Mouse (Mus musculus) G1E (cell line): ENCODE results near the gene Cdh24. TPM values are rescaled to one million over a fixed set of nuclear protein-coding genes. Genes with fewer than 3 reads are reported as not detected.
A peak's percentile ranks its signal among the peaks of the same experiment; 100 is the strongest.

ENCODE experiments used
- ATAC-seq: 2 replicates; pipeline ENCODE4 v1.8.0; 2016; ENCODE audit warnings: mild to moderate bottlenecking; ENCODE audit not compliant: insufficient number of reproducible peaks, poor library complexity, low FRiP score, severe bottlenecking; ENCODE audit errors: extremely low read depth
- DNase-seq: peaks from one replicate; pipeline ENCODE4 v3.0.0; 2012; ENCODE audit warnings: low spot score
- H3K27me3 ChIP-seq: 2 replicates; pipeline ENCODE4 v1.6.1; 2012; ENCODE audit warnings: mild to moderate bottlenecking, low read length, inconsistent platforms; ENCODE audit not compliant: insufficient read depth
- H3K36me3 ChIP-seq: replicated peaks from 2 replicates; pipeline ENCODE3; 2012; ENCODE audit warnings: mild to moderate bottlenecking, inconsistent platforms
- H3K4me1 ChIP-seq: 2 replicates; pipeline ENCODE4 v1.6.1; 2012; ENCODE audit warnings: low read depth, low read length, inconsistent platforms, mixed read lengths; ENCODE audit not compliant: insufficient read depth
- H3K4me3 ChIP-seq: 2 replicates; pipeline ENCODE4 v1.5.1; 2012; ENCODE audit warnings: low read depth, mild to moderate bottlenecking, inconsistent platforms, low read length, moderate library complexity, mixed read lengths
- H3K9me3 ChIP-seq: replicated peaks from 2 replicates; pipeline ENCODE4 v1.6.1; 2012; ENCODE audit warnings: inconsistent platforms
- CTCF ChIP-seq: IDR thresholded peaks from 2 replicates; pipeline ENCODE4 v1.5.1; 2012; ENCODE audit warnings: low read depth, low read length, inconsistent platforms, mixed read lengths
- GATA1 ChIP-seq: IDR thresholded peaks from 2 replicates; pipeline ENCODE4 v1.6.1; 2012; ENCODE audit warnings: borderline replicate concordance, low read length, inconsistent platforms, mixed read lengths
- GATA2 ChIP-seq: IDR thresholded peaks from 2 replicates; pipeline ENCODE4 v1.6.1; 2012; ENCODE audit warnings: low read depth, low read length, inconsistent platforms, borderline replicate concordance
- POLR2AphosphoS5 ChIP-seq: IDR thresholded peaks from 2 replicates; pipeline ENCODE4 v1.6.1; 2012; ENCODE audit warnings: low read depth, low read length, inconsistent platforms; ENCODE audit not compliant: insufficient replicate concordance
- TAL1 ChIP-seq: conservative IDR thresholded peaks from 2 replicates; pipeline ENCODE4 v1.6.1; 2012; ENCODE audit warnings: low read depth, low read length, inconsistent platforms, mixed read lengths
- polyA plus RNA-seq: library from polyadenylated mRNA; stranded (reverse); fragments of >175 nt; gene quantifications from 2 replicates; pipeline ENCODE4 v1.2.3, GENCODE M21; 2012
- total RNA-seq, 2 experiments: library from RNA; stranded (forward) in 1 of 2; stranded (reverse) in 1 of 2; fragments of 200-1000 nt in 1 of 2; fragments of >200 nt in 1 of 2; fragmentation: Nextera tagmentation in 1 of 2; gene quantifications; 2 replicates each; pipeline ENCODE4 v1.2.3; 2014 to 2017

The Cdh24 gene
- 0.68 and 0.73 TPM in 2 replicates for total RNA-seq (2014; fragmentation: Nextera tagmentation)
- 0.11 and 0.35 TPM in 2 replicates for total RNA-seq (2017)
- polyA plus RNA-seq: 1.5 and 1.8 TPM in 2 replicates

- Histone ChIP-seq H3K4me1 (peaks cover 57% of the 10 kb centered on the region), H3K27me3 (peaks cover 20% of the 10 kb centered on the region), H3K36me3 (peaks cover 80% of the 10 kb centered on the region), H3K9me3 (no peaks in the 10 kb centered on the region), H3K4me3 (peak within 1 kb of the TSS; percentile 74)
- DNase-seq (peak; percentile 81), ATAC-seq (peak; percentile 67; the same call in 1 of the 2 replicates)
- TF ChIP-seq POLR2AphosphoS5: no peak
- no peak for TF ChIP-seq TAL1
- peak; percentile 80 for TF ChIP-seq CTCF
- no peak for TF ChIP-seq GATA2
- no peak for TF ChIP-seq GATA1
Measured at GRCm38 (mm10) chr14:54641305-54641969, at the start of gene Cdh24. Cdh24 (minus strand) TSS chr14:54641364.

GRCm38 (mm10) chr14:54687251-54687650, 46.1 kb upstream of the Cdh24 start:
- H3K36me3 ChIP-seq: peaks cover 52% of the 10 kb centered on the region
- DNase-seq (no peak), ATAC-seq (no peak)
- H3K4me3 ChIP-seq: peak overlapping the region; percentile 97
- no peak for TF ChIP-seq CTCF
- no peak for TF ChIP-seq GATA1
- no peak for TF ChIP-seq GATA2
- TF ChIP-seq TAL1: no peak
- TF ChIP-seq POLR2AphosphoS5: no peak
- H3K27me3 ChIP-seq: no peaks in the 10 kb centered on the region
- peaks cover 38% of the 10 kb centered on the region for H3K4me1 ChIP-seq
- no peaks in the 10 kb centered on the region for H3K9me3 ChIP-seq

GRCm38 (mm10) chr14:54686522-54687143, 45.5 kb upstream of the Cdh24 start, which contains the start of gene Acin1:
Acin1 (minus strand) TSS chr14:54686931.
- Histone ChIP-seq H3K36me3 (peaks cover 58% of the 10 kb centered on the region), H3K27me3 (no peaks in the 10 kb centered on the region), H3K4me3 (peak within 1 kb of the TSS; percentile 97), H3K9me3 (no peaks in the 10 kb centered on the region), H3K4me1 (peaks cover 40% of the 10 kb centered on the region)
- peak; percentile 90 for DNase-seq
- ATAC-seq: peak; percentile 87
- no peak for TF ChIP-seq GATA1
- no peak for TF ChIP-seq GATA2

GRCm38 (mm10) chr14:54686063-54686521, 44.9 kb upstream of the Cdh24 start, which contains the start of gene 1700123O20Rik:
1700123O20Rik (plus strand) TSS chr14:54686216.
- Histone ChIP-seq H3K27me3 (no peaks in the 10 kb centered on the region), H3K4me1 (peaks cover 40% of the 10 kb centered on the region), H3K4me3 (peak within 1 kb of the TSS; percentile 97), H3K36me3 (peaks cover 57% of the 10 kb centered on the region), H3K9me3 (no peaks in the 10 kb centered on the region)
- ATAC-seq (peak; percentile 24), DNase-seq (peak; percentile 75)
- TF ChIP-seq POLR2AphosphoS5 (no peak), GATA1 (no peak), TAL1 (no peak), CTCF (no peak), GATA2 (no peak)

GRCm38 (mm10) chr14:54685471-54685870, 44.3 kb upstream of the Cdh24 start:
- peak; percentile 14 for DNase-seq
- no peak for ATAC-seq
- Histone ChIP-seq H3K9me3 (no peaks in the 10 kb centered on the region), H3K36me3 (peaks cover 55% of the 10 kb centered on the region), H3K4me1 (peaks cover 40% of the 10 kb centered on the region), H3K27me3 (no peaks in the 10 kb centered on the region), H3K4me3 (peak overlapping the region; percentile 97)
- TF ChIP-seq GATA2 (no peak), GATA1 (no peak), TAL1 (no peak), CTCF (no peak), POLR2AphosphoS5 (no peak)

- Histone ChIP-seq H3K4me1 (peaks cover 24% of the 10 kb centered on the region), H3K36me3 (peaks cover 58% of the 10 kb centered on the region), H3K9me3 (no peaks in the 10 kb centered on the region), H3K27me3 (no peaks in the 10 kb centered on the region), H3K4me3 (no peak overlapping the region)
- ATAC-seq (no peak), DNase-seq (no peak)
- TF ChIP-seq CTCF: no peak
- TF ChIP-seq POLR2AphosphoS5: no peak
- no peak for TF ChIP-seq GATA1
- TF ChIP-seq GATA2: no peak
- no peak for TF ChIP-seq TAL1
Measured at GRCm38 (mm10) chr14:54682396-54682795, 41.2 kb upstream of the Cdh24 start.
